Mouse (Mus musculus): Measurements from ENCODE around the gene Dpp6.

The Dpp6 gene

GRCm38 (mm10) chr5:26945169-26945920 is 128.3 kb downstream of the Dpp6 start:
- peak; percentile 58 to 80 for DNase-seq (ENCODE audit: low spot score in 2 of 2)

DNA sequence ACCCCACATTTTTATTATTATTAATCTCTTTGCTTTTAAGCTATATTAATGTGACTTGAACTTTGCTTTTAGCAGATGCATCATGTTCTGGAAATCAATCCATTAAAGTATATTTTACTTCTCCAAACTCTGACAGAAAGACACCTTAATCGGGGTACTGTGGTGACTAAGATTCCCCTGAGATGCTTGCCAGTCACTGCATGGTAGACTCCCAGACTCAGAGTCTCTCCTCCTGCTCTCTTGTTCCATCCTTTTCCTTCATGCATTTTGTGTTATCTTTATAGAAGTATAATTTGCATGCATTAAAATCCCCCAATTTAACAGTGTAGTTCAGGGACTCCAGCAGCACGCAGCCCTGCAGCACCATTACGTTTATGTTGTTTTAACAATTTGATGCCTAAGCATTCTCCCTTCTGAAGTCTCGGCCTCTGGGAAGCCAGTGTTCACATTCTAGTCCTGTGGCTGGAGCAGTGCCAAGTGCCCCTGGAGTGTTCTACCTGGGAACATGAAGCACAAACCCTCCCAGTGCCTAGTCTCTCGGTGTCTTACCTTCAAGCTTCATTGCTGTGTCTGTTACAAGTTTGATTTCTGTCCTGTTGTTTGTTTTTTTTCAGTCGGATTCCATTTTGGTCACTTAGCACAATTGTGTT is 153.1 kb downstream of the Dpp6 start:
- no peak for DNase-seq (ENCODE audit: low spot score in 2 of 2)

DNA sequence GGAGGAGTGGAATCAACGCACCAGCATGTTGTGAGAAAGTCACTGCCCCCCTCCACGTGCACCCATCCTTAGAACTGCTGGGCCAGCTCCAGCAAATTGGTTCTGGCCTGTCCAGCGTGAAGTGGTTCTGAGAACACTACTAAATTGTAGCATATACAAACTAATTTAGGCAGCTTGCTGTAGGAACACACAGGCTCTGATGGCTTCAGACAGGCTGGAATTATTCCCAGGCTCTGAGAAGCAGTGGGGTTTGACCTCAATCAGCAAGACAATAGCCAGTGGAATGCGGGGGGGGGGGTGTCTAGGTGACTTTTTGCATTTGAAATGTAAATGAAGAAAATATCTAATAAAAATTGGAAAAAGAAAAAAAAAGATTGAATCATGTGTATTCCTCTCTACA is 156.2 kb downstream of the Dpp6 start:
- DNase-seq (ENCODE audit: low spot score in 2 of 2): no peak

DNA sequence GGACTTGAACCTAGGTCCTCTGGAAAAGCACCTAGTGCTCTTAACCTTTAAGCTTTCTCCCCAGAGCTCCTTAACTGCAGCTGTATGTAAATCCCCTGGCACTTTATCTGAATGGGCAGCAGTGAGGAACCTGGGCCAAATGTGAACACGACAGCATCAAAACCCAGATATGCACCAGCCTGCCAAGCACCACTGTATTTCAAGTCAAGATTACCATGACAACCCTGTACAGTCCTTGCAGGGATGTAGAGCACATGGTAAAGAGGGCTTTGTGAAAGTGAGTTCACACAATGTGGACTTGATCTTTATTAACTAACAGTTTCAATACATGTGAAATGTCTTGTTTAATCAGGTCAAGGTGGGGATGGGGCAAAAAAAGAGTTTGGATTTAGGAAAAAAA is 162.3 kb downstream of the Dpp6 start:
- DNase-seq (ENCODE audit: low spot score in 2 of 2): no peak

DNA sequence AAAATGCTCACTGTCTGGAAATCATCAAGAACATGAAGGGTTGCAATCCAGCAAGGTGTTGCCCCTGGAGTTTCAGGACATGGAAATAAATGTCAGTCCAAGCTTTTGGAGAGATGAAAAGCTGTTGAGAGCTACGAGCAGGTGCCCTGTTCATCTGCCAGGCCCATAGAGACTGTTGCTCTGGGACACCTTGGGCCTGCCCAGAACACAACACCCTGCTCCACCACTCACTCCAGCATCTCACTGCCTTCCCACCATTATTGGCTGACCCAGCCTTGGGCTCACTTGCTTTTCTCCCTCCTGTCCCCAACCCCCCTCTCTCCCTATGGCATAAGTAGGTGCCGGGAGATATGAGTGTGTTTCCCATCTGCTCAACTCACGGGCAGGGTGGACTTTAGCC is 162.8 kb downstream of the Dpp6 start:
- no peak for DNase-seq (ENCODE audit: low spot score in 2 of 2)

DNA sequence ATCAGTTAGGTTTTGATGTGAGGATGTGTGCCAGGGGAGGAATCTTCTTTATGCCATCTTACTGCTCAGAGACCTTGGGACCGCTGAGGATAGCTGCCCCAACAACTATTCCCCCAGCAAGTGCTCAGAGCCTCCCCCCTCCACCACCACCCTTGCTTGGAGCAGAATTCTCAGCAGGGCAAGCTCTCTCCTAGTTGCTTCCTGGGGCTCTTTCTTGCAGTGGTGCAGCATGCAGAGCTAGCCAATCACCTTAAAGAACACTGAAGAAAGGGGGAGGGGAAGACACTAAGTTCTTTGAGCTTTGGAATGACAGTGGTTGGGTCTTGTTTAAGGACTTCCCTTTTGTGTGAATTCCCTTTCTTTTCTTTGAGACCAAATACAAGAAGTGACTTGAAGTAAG is 168.1 kb downstream of the Dpp6 start:
- DNase-seq (ENCODE audit: low spot score in 2 of 2): no peak

DNA sequence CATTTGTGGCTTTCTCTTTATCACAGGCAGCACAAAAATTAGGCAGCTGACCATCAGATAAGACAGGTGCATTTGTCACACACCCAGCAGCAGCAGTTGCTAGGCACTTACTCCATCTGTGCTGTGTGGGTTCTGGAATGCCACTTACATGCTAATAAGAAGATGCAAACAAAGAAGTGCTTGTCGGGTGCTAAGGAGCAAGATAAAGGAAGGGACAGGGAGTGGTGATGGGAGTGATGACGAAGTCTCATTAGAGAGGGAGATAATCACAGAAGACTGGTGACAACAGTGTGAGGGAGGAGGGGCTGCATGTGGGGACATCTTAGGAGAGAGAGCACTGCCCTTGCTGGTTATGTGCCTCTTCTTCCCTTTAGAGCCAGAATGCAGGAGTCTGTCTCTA is 174.6 kb downstream of the Dpp6 start:
- DNase-seq (ENCODE audit: low spot score in 2 of 2): peak in 1 of 2 experiments; percentile 40

- no peak for DNase-seq (ENCODE audit: low spot score in 2 of 2)
Observed at GRCm38 (mm10) chr5:27003537-27003936, 186.5 kb downstream of the Dpp6 start.

DNA sequence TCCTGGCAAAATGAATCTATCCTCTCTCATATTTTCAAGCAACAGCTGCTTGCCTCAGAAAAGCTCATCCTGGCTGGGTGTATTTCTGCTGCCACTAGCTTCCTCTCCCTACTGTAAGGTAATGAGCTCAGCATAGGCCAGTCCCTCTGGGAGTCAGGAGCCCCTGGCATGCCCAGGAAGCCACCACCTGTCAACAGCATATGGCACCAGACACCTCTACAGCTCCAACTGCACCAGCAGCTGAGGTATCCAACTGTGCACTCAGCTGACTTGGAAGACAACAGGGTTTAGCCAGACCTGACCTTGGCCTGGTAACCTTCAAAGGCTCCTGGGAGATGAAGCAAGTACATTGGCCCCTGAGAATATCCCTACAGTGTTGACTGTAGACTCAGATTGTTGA is 192.2 kb downstream of the Dpp6 start:
- DNase-seq (ENCODE audit: low spot score in 2 of 2): peak in 1 of 2 experiments; percentile 24

DNA sequence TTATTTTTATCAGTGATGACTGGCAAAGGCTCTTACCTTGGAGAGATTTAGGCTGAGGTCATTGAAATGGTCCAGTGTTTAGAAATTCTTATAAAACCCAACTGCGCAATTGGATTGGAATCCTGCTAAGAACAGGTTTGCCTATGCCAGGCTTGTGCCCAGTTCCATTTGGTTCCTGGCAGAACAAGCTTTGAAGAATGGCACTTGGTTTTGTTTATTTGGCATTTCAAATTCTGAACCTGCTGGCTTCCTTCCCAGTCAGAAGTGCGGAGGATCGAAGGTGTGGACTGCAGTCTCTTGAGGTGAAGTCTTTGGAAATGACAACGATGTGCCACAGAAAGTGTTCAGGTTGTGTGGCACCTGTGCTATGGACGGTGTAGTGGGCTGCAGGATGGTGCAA is 193.6 kb downstream of the Dpp6 start:
- no peak for DNase-seq (ENCODE audit: low spot score in 2 of 2)

- DNase-seq (ENCODE audit: low spot score in 2 of 2): no peak
Observed at GRCm38 (mm10) chr5:27018314-27018956, 201.4 kb downstream of the Dpp6 start.

GRCm38 (mm10) chr5:27028611-27029010 is 211.6 kb downstream of the Dpp6 start:
- no peak for DNase-seq (ENCODE audit: low spot score in 2 of 2)

GRCm38 (mm10) chr5:27029784-27030183 is 212.8 kb downstream of the Dpp6 start:
- no peak for DNase-seq (ENCODE audit: low spot score in 2 of 2)

- DNase-seq (ENCODE audit: low spot score in 2 of 2): no peak
Observed at GRCm38 (mm10) chr5:27034858-27035257, 217.9 kb downstream of the Dpp6 start.

GRCm38 (mm10) chr5:27035291-27035690 is 218.3 kb downstream of the Dpp6 start:
- DNase-seq (ENCODE audit: low spot score in 2 of 2): no peak

DNA sequence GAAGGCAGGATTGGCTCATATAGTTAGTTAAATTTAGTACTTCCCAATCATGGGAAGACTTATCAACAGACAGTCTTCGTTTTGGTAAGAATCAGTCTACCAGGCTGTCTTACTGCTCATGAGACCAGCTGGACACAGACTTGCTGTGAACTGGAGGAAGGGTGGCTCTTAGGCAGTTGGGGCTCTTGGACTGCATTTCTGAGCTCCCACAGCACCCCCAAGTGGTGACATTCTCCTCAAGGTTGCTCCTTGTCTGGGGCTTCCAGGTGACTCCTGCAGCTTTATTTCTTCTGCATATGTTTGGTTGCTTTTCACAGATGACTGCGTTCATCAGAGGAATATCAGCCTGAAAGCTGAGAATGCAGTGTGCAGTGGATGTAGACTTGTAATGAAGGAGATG is 218.9 kb downstream of the Dpp6 start:
- peak in 1 of 2 experiments; percentile 52 for DNase-seq (ENCODE audit: low spot score in 2 of 2)

DNA sequence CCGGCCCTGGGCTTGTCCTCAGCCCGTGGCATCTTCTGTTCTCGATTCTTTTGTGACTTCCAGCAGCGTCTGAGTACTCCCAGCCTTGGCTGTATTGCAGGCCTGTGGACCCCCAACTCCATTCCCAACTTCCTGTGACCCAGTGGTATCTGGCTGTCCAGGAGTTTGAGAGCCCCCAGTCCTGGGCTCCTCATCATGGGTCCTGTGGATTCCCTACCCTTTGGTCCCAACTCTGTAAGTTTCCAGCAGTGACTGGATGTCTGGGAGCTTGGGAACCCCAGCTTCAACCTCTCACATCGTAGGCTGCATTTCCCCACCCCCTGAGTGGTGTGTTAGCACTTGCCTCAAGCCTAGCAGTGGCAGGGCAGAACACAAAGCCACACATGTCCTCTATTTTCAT is 220.8 kb downstream of the Dpp6 start:
- DNase-seq (ENCODE audit: low spot score in 2 of 2): no peak

- DNase-seq (ENCODE audit: low spot score in 2 of 2): peak; percentile 88
Observed at GRCm38 (mm10) chr5:27048167-27048566, 231.2 kb downstream of the Dpp6 start.

- peak; percentile 38 to 44 for DNase-seq (ENCODE audit: low spot score in 2 of 2)
Observed at GRCm38 (mm10) chr5:27048926-27049325, 231.9 kb downstream of the Dpp6 start.

GRCm38 (mm10) chr5:27049341-27050091 is 232.5 kb downstream of the Dpp6 start:
- DNase-seq (ENCODE audit: low spot score in 2 of 2): peak; percentile 57 to 59

GRCm38 (mm10) chr5:27051250-27051649 is 234.2 kb downstream of the Dpp6 start:
- DNase-seq (ENCODE audit: low spot score in 2 of 2): peak; percentile 60 to 62

DNA sequence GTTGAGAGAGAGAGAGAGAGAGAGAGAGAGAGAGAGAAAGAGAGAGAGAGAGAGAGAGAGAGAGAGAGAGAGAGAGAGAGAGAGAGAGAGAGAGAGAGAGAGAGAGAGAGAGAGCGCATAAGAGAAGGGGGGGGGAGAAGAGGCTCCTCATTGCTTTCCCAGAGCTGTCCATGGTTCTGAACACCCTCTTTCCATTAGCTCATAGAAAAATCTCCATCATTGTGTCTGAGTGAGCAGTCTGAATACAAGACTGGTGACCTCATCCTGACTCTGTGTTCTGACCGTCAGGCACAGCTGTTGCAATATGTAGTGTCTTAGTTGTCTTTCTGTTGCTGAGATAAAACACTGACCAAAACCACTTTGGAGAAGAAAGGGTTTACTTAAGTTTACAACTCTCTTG is 235.4 kb downstream of the Dpp6 start:
- DNase-seq (ENCODE audit: low spot score in 2 of 2): no peak
